Mouse (Mus musculus): ENCODE measurements around the gene Traf2. TPM values are rescaled to one million over a fixed set of nuclear protein-coding genes. Genes with fewer than 3 reads are reported as not detected.
A peak's percentile ranks its signal among the peaks of the same experiment; 100 is the strongest.
"Not testable (repeated sequence)": the region's sequence is repeated elsewhere in the genome, so short reads cannot be mapped to it uniquely, and the experiment has no call there.

The Traf2 gene
- polyA plus RNA-seq, 1 experiment from 2014 or later: 59.1 TPM

- no peak for DNase-seq (ENCODE audit: low spot score)
These were observed 29.5 kb upstream of the Traf2 start for GRCm38 (mm10) chr2:25576028-25576850.

DNA sequence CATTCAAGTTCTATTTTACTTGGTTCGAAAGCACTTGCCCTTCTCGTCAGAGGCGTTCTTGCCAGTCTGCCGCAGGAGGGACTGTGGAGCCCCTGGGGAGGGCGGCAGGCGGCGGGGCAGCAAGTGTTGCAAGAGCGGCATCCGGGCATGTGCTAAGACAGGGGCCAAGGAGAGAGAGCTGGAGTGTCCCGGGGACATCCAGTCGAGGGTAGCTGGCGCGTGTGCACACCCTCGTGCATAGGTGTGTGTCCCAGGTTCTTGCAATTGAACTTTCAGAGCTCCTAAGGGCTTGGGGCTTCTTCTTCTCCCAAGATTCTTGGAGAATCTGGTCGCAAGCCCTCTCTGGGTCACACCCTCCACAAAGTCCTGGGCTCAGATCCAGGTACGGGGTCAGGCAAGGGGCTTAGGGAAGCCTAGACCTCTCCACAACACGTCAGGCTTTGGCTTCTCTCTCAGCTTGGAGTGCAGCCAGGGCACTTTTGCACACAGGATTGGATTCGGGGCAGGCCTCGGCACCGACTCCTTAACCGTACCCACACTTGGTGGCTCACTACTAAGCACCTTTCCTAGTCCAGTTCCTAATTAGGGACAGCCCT is 28.8 kb upstream of the Traf2 start:
- DNase-seq (ENCODE audit: low spot score): peak; percentile 70

GRCm38 (mm10) chr2:25574579-25575431 is 28.1 kb upstream of the Traf2 start, which contains the start of the genes Mamdc4 and Phpt1:
TSS of gene Mamdc4 (minus strand) at chr2:25574845.
TSS of gene Phpt1 (minus strand) at chr2:25575224.
- DNase-seq (ENCODE audit: low spot score): peak; percentile 98

- no peak for DNase-seq (ENCODE audit: low spot score)
These were observed 27.4 kb upstream of the Traf2 start for GRCm38 (mm10) chr2:25574136-25574535.

DNA sequence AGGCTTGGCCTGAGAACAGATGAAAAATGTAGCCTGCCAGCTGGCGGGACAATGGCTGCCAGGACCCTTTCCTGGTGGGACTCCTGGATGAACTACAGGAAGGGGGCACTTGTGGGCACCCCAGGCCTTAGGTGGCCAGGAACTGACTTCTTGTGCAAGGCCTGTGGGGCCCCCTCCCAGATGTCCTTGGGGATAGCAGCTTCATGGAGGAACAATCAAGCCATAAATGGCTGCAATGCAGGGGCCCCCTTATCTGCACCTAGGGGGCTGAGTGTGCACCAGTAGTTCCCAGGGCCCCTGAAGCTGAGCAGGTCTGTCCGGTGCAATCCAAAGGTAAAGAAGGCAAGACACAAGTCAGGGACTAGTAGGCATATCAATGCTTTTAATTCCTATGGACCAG is 26.3 kb upstream of the Traf2 start:
- no peak for DNase-seq (ENCODE audit: low spot score)

GRCm38 (mm10) chr2:25571221-25571620 is 24.5 kb upstream of the Traf2 start:
- DNase-seq (ENCODE audit: low spot score): no peak

DNA sequence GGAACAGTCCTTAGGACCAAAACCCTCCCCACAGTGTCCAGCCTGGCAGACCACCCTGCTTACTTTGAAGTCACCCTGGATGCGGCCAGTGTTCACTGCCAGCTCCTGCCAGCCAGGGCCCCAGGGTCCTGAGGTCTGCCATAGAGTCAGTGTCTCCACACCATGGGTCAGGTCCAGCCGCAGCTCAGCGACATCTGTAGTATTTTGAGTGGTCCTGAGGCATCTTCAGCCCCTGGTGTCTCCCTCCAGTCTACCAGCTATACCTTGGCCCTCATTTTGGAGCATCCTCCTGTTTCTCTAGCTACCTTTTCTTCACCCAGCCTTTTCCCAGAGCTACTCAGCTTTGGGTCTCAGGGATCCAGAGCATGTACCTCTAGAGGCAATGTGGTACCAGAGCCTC is 22.6 kb upstream of the Traf2 start:
- no peak for DNase-seq (ENCODE audit: low spot score)

- no peak for DNase-seq (ENCODE audit: low spot score)
These were observed 21.8 kb upstream of the Traf2 start for GRCm38 (mm10) chr2:25568473-25569019.

- DNase-seq (ENCODE audit: low spot score): no peak
These were observed 19.8 kb upstream of the Traf2 start for GRCm38 (mm10) chr2:25566558-25566957.

DNA sequence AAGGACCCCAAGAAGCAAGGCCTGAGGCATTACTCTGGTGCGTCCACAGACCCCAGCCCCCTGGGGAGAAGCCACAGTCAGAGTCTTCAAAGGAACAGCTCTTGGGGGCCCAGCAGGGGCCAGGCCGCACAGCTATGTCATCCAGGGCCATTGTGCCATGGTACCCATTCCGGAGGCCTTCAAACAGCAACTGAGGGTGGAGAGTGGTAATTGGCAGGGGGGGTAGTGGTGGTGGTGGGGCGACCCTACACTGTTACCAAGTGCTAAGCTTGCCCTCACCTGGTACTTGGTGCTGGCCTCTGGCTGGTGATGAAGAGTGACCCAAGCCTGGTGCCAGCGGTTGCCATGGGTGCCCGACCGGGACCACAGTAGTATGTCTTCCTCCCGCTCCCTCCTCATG is 19.0 kb upstream of the Traf2 start:
- no peak for DNase-seq (ENCODE audit: low spot score)

GRCm38 (mm10) chr2:25561946-25562345 is 15.2 kb upstream of the Traf2 start:
- no peak for DNase-seq (ENCODE audit: low spot score)

GRCm38 (mm10) chr2:25560551-25560950 is 13.8 kb upstream of the Traf2 start:
- no peak for DNase-seq (ENCODE audit: low spot score)

- DNase-seq (ENCODE audit: low spot score): no peak
These were observed 12.0 kb upstream of the Traf2 start for GRCm38 (mm10) chr2:25558774-25559173.

- no peak for DNase-seq (ENCODE audit: low spot score)
These were observed 11.2 kb upstream of the Traf2 start for GRCm38 (mm10) chr2:25557964-25558360.

GRCm38 (mm10) chr2:25557221-25557963 is 10.7 kb upstream of the Traf2 start, which contains the start of gene Edf1:
TSS of gene Edf1 (plus strand) at chr2:25557847.
- DNase-seq (ENCODE audit: low spot score): peak; percentile 95

DNA sequence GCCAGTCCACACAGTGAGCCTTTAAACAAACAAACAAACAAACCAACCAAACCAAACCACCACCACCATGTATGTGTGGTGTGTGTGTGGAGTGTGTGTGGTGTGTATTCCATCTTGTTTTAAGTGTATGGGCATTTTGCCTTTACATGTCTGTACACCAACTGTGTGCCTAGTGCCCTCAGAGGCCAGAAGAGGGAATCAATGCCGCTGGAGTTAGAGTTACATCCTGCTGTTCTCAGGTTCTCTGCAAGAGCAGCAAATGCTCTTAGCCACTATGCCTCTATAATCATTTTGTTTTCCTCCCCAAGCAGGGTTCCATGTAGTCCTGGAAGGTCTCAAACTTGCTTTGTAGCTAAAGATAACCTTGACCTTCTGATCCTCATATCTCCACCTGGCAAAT is 9.6 kb upstream of the Traf2 start:
- no peak for DNase-seq (ENCODE audit: low spot score)

GRCm38 (mm10) chr2:25555479-25555878 is 8.7 kb upstream of the Traf2 start:
- not testable (repeated sequence) for DNase-seq (ENCODE audit: low spot score)

GRCm38 (mm10) chr2:25553171-25553786 is 6.5 kb upstream of the Traf2 start:
- not testable (repeated sequence) for DNase-seq (ENCODE audit: low spot score)

DNA sequence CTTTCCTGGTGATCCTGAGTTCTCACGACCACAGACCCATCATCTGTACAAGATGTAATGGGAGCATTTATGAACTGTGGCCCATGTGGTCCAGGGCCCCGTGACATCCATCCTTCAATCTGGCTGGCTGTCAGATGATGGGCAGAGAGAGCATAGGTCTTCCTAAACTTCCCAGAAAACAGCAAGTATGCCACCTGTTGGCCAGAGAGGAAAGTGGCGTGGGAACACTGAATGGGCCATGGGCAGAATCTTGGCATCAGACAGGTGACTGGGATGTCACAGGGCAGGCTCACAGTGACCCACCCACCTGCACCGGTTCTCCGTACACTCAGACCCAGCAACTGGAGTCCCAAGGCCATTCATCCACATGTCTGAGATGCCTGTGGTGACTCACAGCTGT is 4.4 kb upstream of the Traf2 start:
- peak; percentile 19 for DNase-seq (ENCODE audit: low spot score)

Measured in thymus, postnatal 0 days (tissue).